Mouse (Mus musculus): ENCODE results near the gene Dhx29. TPM values are rescaled to one million over a fixed set of nuclear protein-coding genes. Genes with fewer than 3 reads are reported as not detected.
A peak's percentile ranks its signal among the peaks of the same experiment; 100 is the strongest.
"Not testable (repeated sequence)": the region's sequence is repeated elsewhere in the genome, so short reads cannot be mapped to it uniquely, and the experiment has no call there.

Gene Dhx29
- polyA plus RNA-seq, 1 experiment from 2014 or later = 33.5 TPM

DNA sequence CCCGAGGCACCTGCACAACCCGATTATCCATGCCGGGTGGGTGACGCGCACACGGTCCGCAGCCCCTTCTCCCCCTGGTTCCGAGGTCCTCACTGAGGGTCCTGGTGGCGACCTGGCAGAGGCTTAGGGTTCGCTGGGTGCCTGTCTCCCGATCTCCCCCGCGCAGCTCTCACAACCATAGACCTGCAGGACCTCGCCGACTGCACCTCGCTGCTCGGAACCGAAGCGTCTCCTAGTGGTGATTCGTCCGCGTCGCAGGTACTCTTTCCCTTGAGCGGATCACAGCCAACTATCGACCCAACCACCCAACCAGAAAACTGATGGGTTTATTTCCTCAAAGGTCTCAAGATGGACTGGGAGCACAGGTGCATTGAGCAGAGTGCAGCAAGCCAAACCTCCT lies 66.9 kb downstream of the Dhx29 start:
- Histone ChIP-seq H3K27me3 (ENCODE audit: control insufficient read depth, insufficient read depth, low read length) (peaks cover 95% of the 10 kb centered on the region), H3K36me3 (replicated peaks; ENCODE audit: control insufficient read depth, insufficient read depth) (no peaks in the 10 kb centered on the region), H3K27ac (no peak overlapping the region), H3K9ac (peak overlapping the region; percentile 38), H3K4me1 (replicated peaks; ENCODE audit: control insufficient read depth, insufficient read depth, low read length) (peaks cover 15% of the 10 kb centered on the region; the same call in 1 of the 2 replicates), H3K4me2 (replicated peaks) (peak overlapping the region; percentile 68), H3K4me3 (replicated peaks; ENCODE audit: low read length) (peak overlapping the region; percentile 41), H3K9me3 (ENCODE audit: control insufficient read depth, low read length) (no peaks in the 10 kb centered on the region)
- ATAC-seq (ENCODE audit: low FRiP score) (peak; percentile 42), DNase-seq (ENCODE audit: low spot score) (peak; percentile 72)
- under 1% methylated on average over 25 of the region's 25 CpGs for WGBS

- Histone ChIP-seq H3K4me1 (replicated peaks; ENCODE audit: control insufficient read depth, insufficient read depth, low read length) (peaks cover 17% of the 10 kb centered on the region; the same call in 1 of the 2 replicates), H3K4me3 (replicated peaks; ENCODE audit: low read length) (no peak overlapping the region), H3K9me3 (ENCODE audit: control insufficient read depth, low read length) (no peaks in the 10 kb centered on the region), H3K27ac (no peak overlapping the region), H3K4me2 (replicated peaks) (no peak overlapping the region), H3K36me3 (replicated peaks; ENCODE audit: control insufficient read depth, insufficient read depth) (no peaks in the 10 kb centered on the region), H3K9ac (no peak overlapping the region), H3K27me3 (ENCODE audit: control insufficient read depth, insufficient read depth, low read length) (peaks cover 95% of the 10 kb centered on the region)
- ATAC-seq (ENCODE audit: low FRiP score) = no peak
- 61% methylated on average over 4 of the region's 4 CpGs for WGBS
- no peak for DNase-seq (ENCODE audit: low spot score)
These were observed 69.2 kb downstream of the Dhx29 start for GRCm38 (mm10) chr13:112996407-112996806.

- H3K4me3 ChIP-seq (replicated peaks; ENCODE audit: low read length) = no peak overlapping the region
- H3K36me3 ChIP-seq (replicated peaks; ENCODE audit: control insufficient read depth, insufficient read depth) = no peaks in the 10 kb centered on the region
- DNase-seq (ENCODE audit: low spot score) (no peak), ATAC-seq (ENCODE audit: low FRiP score) (no peak)
- no peaks in the 10 kb centered on the region for H3K9me3 ChIP-seq (ENCODE audit: control insufficient read depth, low read length)
- H3K4me2 ChIP-seq (replicated peaks) = no peak overlapping the region
- 61% methylated on average over 6 of the region's 6 CpGs for WGBS
- H3K27ac ChIP-seq = no peak overlapping the region
- H3K27me3 ChIP-seq (ENCODE audit: control insufficient read depth, insufficient read depth, low read length) = peaks cover 95% of the 10 kb centered on the region
- H3K4me1 ChIP-seq (replicated peaks; ENCODE audit: control insufficient read depth, insufficient read depth, low read length) = peaks cover 17% of the 10 kb centered on the region; the same call in 1 of the 2 replicates
- H3K9ac ChIP-seq = no peak overlapping the region
These were observed 70.1 kb downstream of the Dhx29 start for GRCm38 (mm10) chr13:112997369-112997768.

- under 1% methylated on average over 46 of the region's 46 CpGs for WGBS
- peak; percentile 61 for ATAC-seq (ENCODE audit: low FRiP score)
- peaks cover 83% of the 10 kb centered on the region for H3K27me3 ChIP-seq (ENCODE audit: control insufficient read depth, insufficient read depth, low read length)
- peak overlapping the region; percentile 42 for H3K4me3 ChIP-seq (replicated peaks; ENCODE audit: low read length)
- H3K4me2 ChIP-seq (replicated peaks) = peak overlapping the region; percentile 90
- H3K9me3 ChIP-seq (ENCODE audit: control insufficient read depth, low read length) = no peaks in the 10 kb centered on the region
- peaks cover 17% of the 10 kb centered on the region; the same call in 1 of the 2 replicates for H3K4me1 ChIP-seq (replicated peaks; ENCODE audit: control insufficient read depth, insufficient read depth, low read length)
- no peaks in the 10 kb centered on the region for H3K36me3 ChIP-seq (replicated peaks; ENCODE audit: control insufficient read depth, insufficient read depth)
- H3K9ac ChIP-seq = peak overlapping the region; percentile 57
- H3K27ac ChIP-seq = no peak overlapping the region
- DNase-seq (ENCODE audit: low spot score) = peak; percentile 42
These were observed 71.4 kb downstream of the Dhx29 start for GRCm38 (mm10) chr13:112998427-112999201.

GRCm38 (mm10) chr13:113000090-113000489 lies 72.8 kb downstream of the Dhx29 start:
- Histone ChIP-seq H3K27me3 (ENCODE audit: control insufficient read depth, insufficient read depth, low read length) (peaks cover 68% of the 10 kb centered on the region), H3K4me1 (replicated peaks; ENCODE audit: control insufficient read depth, insufficient read depth, low read length) (0 out of 2 replicates have a peak, but pooled peaks cover 12% of the 10 kb centered on the region), H3K4me3 (replicated peaks; ENCODE audit: low read length) (no peak overlapping the region), H3K9ac (no peak overlapping the region), H3K4me2 (replicated peaks) (no peak overlapping the region), H3K36me3 (replicated peaks; ENCODE audit: control insufficient read depth, insufficient read depth) (no peaks in the 10 kb centered on the region), H3K9me3 (ENCODE audit: control insufficient read depth, low read length) (no peaks in the 10 kb centered on the region), H3K27ac (no peak overlapping the region)
- DNase-seq (ENCODE audit: low spot score) (no peak), ATAC-seq (ENCODE audit: low FRiP score) (no peak)
- 68% methylated on average over 3 of the region's 3 CpGs for WGBS

DNA sequence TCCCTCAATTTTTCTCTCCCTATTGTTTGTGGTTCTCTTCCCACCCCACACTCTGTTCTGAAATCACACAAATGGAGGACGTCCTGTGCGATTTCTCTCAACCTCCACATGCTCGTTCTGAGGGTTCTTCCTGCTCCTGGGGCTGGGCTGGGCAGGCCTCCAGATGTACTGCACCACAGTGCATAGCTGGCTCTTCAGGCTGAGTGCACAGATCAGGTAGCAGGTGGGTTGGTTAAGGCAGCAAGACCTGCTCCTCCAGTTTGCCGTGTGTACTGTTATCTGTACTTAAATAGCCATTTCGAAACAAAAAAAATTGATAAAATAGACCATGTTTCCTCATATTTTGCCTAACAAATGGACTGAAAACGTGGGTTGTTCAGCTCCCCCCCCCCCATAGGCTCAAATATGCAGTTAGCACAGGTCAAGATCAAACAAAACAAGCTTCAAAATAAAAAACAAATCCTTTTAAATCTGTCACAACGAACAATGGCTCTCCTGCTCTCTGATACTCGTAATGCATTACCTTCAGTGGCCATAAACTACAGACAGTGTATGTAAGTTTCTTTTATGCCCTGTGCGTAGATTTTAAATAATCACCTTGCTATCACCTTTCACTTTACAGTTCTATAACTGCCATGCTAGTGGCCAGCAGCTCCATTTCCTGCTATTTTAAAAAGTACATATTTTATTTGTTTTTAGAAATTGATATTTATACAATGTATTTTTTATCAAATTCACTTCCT lies 73.5 kb downstream of the Dhx29 start:
- Histone ChIP-seq H3K4me2 (replicated peaks) (no peak overlapping the region), H3K9me3 (ENCODE audit: control insufficient read depth, low read length) (no peaks in the 10 kb centered on the region), H3K4me1 (replicated peaks; ENCODE audit: control insufficient read depth, insufficient read depth, low read length) (0 out of 2 replicates have a peak, but pooled peaks cover 12% of the 10 kb centered on the region), H3K27ac (no peak overlapping the region), H3K27me3 (ENCODE audit: control insufficient read depth, insufficient read depth, low read length) (peaks cover 62% of the 10 kb centered on the region), H3K36me3 (replicated peaks; ENCODE audit: control insufficient read depth, insufficient read depth) (no peaks in the 10 kb centered on the region), H3K4me3 (replicated peaks; ENCODE audit: low read length) (no peak overlapping the region), H3K9ac (no peak overlapping the region)
- DNase-seq (ENCODE audit: low spot score) (no peak), ATAC-seq (ENCODE audit: low FRiP score) (no peak)
- WGBS = 78% methylated on average over 9 of the region's 9 CpGs

DNA sequence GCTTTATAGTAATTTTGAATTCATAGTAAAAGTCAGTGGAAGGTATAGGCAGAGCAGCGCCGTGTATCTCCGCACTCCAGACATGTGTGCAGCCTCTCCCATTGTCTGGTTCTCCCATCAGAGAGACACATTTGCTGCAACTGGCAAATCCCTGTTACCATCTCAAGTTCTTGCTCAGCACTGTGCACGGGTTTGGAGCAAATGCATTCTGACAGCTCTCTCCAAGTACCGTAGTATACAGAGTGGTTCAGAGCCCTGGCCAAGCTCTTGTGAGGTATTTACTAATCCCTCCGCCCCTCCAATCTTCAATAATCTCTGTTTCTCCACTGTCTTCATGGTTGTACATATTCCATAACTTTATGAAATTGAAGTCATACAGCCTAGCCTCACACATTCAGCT lies 85.4 kb downstream of the Dhx29 start:
- 84% methylated on average over 6 of the region's 6 CpGs for WGBS
- Histone ChIP-seq H3K9me3 (ENCODE audit: control insufficient read depth, low read length) (no peaks in the 10 kb centered on the region), H3K4me2 (replicated peaks) (no peak overlapping the region), H3K4me1 (replicated peaks; ENCODE audit: control insufficient read depth, insufficient read depth, low read length) (no peaks in the 10 kb centered on the region), H3K36me3 (replicated peaks; ENCODE audit: control insufficient read depth, insufficient read depth) (no peaks in the 10 kb centered on the region), H3K4me3 (replicated peaks; ENCODE audit: low read length) (no peak overlapping the region), H3K27me3 (ENCODE audit: control insufficient read depth, insufficient read depth, low read length) (no peaks in the 10 kb centered on the region), H3K27ac (no peak overlapping the region), H3K9ac (no peak overlapping the region)
- ATAC-seq (ENCODE audit: low FRiP score) (no peak), DNase-seq (ENCODE audit: low spot score) (no peak)

GRCm38 (mm10) chr13:113013174-113013953 lies 86.1 kb downstream of the Dhx29 start:
- not testable (repeated sequence) for H3K9ac ChIP-seq; H3K36me3 ChIP-seq (replicated peaks; ENCODE audit: control insufficient read depth, insufficient read depth); H3K27ac ChIP-seq; H3K4me1 ChIP-seq (replicated peaks; ENCODE audit: control insufficient read depth, insufficient read depth, low read length); H3K9me3 ChIP-seq (ENCODE audit: control insufficient read depth, low read length); DNase-seq (ENCODE audit: low spot score); ATAC-seq (ENCODE audit: low FRiP score); H3K27me3 ChIP-seq (ENCODE audit: control insufficient read depth, insufficient read depth, low read length); H3K4me3 ChIP-seq (replicated peaks; ENCODE audit: low read length); H3K4me2 ChIP-seq (replicated peaks)
- WGBS = 60% methylated on average over 18 of the region's 20 CpGs

All from hindbrain, embryonic 14.5 days (tissue).